Mouse (Mus musculus) CH12.LX (cell line): ENCODE data around the gene Uqcrc1. TPM values are rescaled to one million over a fixed set of nuclear protein-coding genes. Genes with fewer than 3 reads are reported as not detected.
A peak's percentile ranks its signal among the peaks of the same experiment; 100 is the strongest.

Experiments
- DNase-seq: peaks from one replicate; pipeline ENCODE4 v3.0.0-alpha.2; 2013; ENCODE audit errors: extremely low read depth
- H3K27ac ChIP-seq: 2 replicates; pipeline ENCODE4 v1.5.1; 2012; ENCODE audit warnings: low read depth, mild to moderate bottlenecking, control low read depth, moderate library complexity; ENCODE audit not compliant: insufficient read depth
- H3K27me3 ChIP-seq: replicated peaks from 2 replicates; pipeline ENCODE3; 2012; ENCODE audit warnings: inconsistent platforms
- H3K36me3 ChIP-seq, 2 experiments: replicated peaks in 1 of 2; 2 replicates each; pipeline versions ENCODE3 to v1.6.1; 2012; ENCODE audit warnings: inconsistent platforms in 1 of 2, low read length in 1 of 2, mild to moderate bottlenecking in 1 of 2, mixed read lengths in 1 of 2, moderate library complexity in 1 of 2; ENCODE audit not compliant: control insufficient read depth in 1 of 2, insufficient read depth in 1 of 2
- H3K4me1 ChIP-seq, 2 experiments: 2 replicates each; pipeline ENCODE4 v1.6.1; 2012; ENCODE audit warnings: inconsistent platforms in 1 of 2, moderate library complexity in 1 of 2; ENCODE audit not compliant: insufficient read depth in 2 of 2, control insufficient read depth in 1 of 2
- H3K4me2 ChIP-seq: 2 replicates; pipeline ENCODE4 v1.6.1; 2012; ENCODE audit warnings: low read depth, mild to moderate bottlenecking, control low read depth; ENCODE audit not compliant: poor library complexity, insufficient read depth, severe bottlenecking
- H3K4me3 ChIP-seq, 3 experiments: fragments of 150-350 bp in 1 of 3; sonication (generic) in 1 of 3; replicated peaks in 1 of 3; 2 replicates each; pipeline versions ENCODE3 to v1.5.1; 2011 to 2012; ENCODE audit warnings: low read depth in 2 of 3, low read length in 2 of 3, mild to moderate bottlenecking in 2 of 3, moderate library complexity in 2 of 3, control low read depth in 1 of 3, improper control_type of control experiment in 1 of 3, inconsistent platforms in 1 of 3, mixed read lengths in 1 of 3; ENCODE audit not compliant: poor library complexity in 1 of 3
- H3K79me2 ChIP-seq: replicated peaks from 2 replicates; pipeline ENCODE4 v1.6.1; 2012; ENCODE audit warnings: mild to moderate bottlenecking, moderate library complexity; ENCODE audit not compliant: control insufficient read depth, poor library complexity, insufficient read depth, severe bottlenecking; ENCODE audit errors: extremely low read depth
- H3K9ac ChIP-seq: 2 replicates; pipeline ENCODE4 v1.6.1; 2012; ENCODE audit warnings: low read depth, mild to moderate bottlenecking, control low read depth, moderate library complexity; ENCODE audit not compliant: insufficient read depth
- H3K9me3 ChIP-seq: replicated peaks from 2 replicates; pipeline ENCODE3; 2012; ENCODE audit warnings: low read length, inconsistent platforms, mixed read lengths
- CHD1 ChIP-seq: IDR thresholded peaks from 2 replicates; pipeline ENCODE4 v1.6.1; 2012; ENCODE audit warnings: low read depth, low read length, improper control_type of control experiment, inconsistent platforms
- CHD2 ChIP-seq: IDR thresholded peaks from 2 replicates; pipeline ENCODE4 v1.6.1; 2011; ENCODE audit warnings: low read length, improper control_type of control experiment
- EP300 ChIP-seq: IDR thresholded peaks from 2 replicates; pipeline ENCODE4 v1.6.1; 2011; ENCODE audit warnings: low read length, improper control_type of control experiment
- ETS1 ChIP-seq: conservative IDR thresholded peaks from 2 replicates; pipeline ENCODE4 v1.6.1; 2012; ENCODE audit warnings: low read depth, mild to moderate bottlenecking, inconsistent platforms, low read length, improper control_type of control experiment, moderate library complexity
- GABPA ChIP-seq: IDR thresholded peaks from 2 replicates; pipeline ENCODE4 v1.6.1; 2012; ENCODE audit warnings: low read depth, low read length, improper control_type of control experiment, inconsistent platforms; ENCODE audit not compliant: insufficient replicate concordance
- IRF4 ChIP-seq: IDR thresholded peaks from 2 replicates; pipeline ENCODE4 v1.6.1; 2014; ENCODE audit warnings: low read depth, mild to moderate bottlenecking, inconsistent platforms, low read length, improper control_type of control experiment
- MAFK ChIP-seq: IDR thresholded peaks from 2 replicates; pipeline ENCODE4 v1.6.1; 2011; ENCODE audit warnings: low read length, improper control_type of control experiment; ENCODE audit not compliant: insufficient replicate concordance
- MAX ChIP-seq: IDR thresholded peaks from 2 replicates; pipeline ENCODE4 v1.6.1; 2011; ENCODE audit warnings: low read length, improper control_type of control experiment
- NRF1 ChIP-seq: IDR thresholded peaks from 2 replicates; pipeline ENCODE4 v1.6.1; 2014; ENCODE audit warnings: low read depth, mild to moderate bottlenecking, inconsistent platforms, low read length, improper control_type of control experiment, moderate library complexity
- PAX5 ChIP-seq: IDR thresholded peaks from 2 replicates; pipeline ENCODE4 v1.6.1; 2012; ENCODE audit warnings: low read length, inconsistent platforms, mixed read lengths
- RCOR1 ChIP-seq: conservative IDR thresholded peaks from 2 replicates; pipeline ENCODE4 v1.6.1; 2012; ENCODE audit warnings: low read depth, mild to moderate bottlenecking, inconsistent platforms, low read length, improper control_type of control experiment
- TBP ChIP-seq: conservative IDR thresholded peaks from 2 replicates; pipeline ENCODE4 v1.6.1; 2011; ENCODE audit warnings: low read depth, low read length, improper control_type of control experiment
- TCF12 ChIP-seq: IDR thresholded peaks from 2 replicates; pipeline ENCODE4 v1.6.1; 2014; ENCODE audit warnings: low read depth, mild to moderate bottlenecking, inconsistent platforms, low read length, improper control_type of control experiment
- UBTF ChIP-seq: IDR thresholded peaks from 2 replicates; pipeline ENCODE4 v1.6.1; 2012; ENCODE audit warnings: low read depth, mild to moderate bottlenecking, inconsistent platforms, low read length, improper control_type of control experiment, moderate library complexity
- dilution Hi-C: fragments of 300-500 bp; cut with MboI; formaldehyde crosslinking; loops from 2 replicates; pipeline ENCODE4 v1.14.3; 2020; ENCODE audit warnings: low sequenced_read_pairs; ENCODE audit not compliant: extremely low pct_unique_long_range_greater_than_20kb, extremely low pct_ligation_motif_present
- in situ Hi-C: fragments of 300-500 bp; cut with MboI; formaldehyde crosslinking; loops from 3 replicates; pipeline ENCODE4 v1.14.3; 2019; ENCODE audit warnings: low sequenced_read_pairs, low pct_ligation_motif_present, low pct_unique_long_range_greater_than_20kb, mixed read lengths
- polyA plus RNA-seq: library from polyadenylated mRNA; unstranded; fragments of >175 nt; gene quantifications from 2 replicates; pipeline ENCODE4 v1.2.1, GENCODE M21; 2012; ENCODE audit warnings: low read depth; ENCODE audit not compliant: insufficient read length
- total RNA-seq, 2 experiments: library from RNA; depleted of rRNA; stranded (reverse); fragments of 300-350 nt in 1 of 2; fragments of >200 nt in 1 of 2; gene quantifications; 2 replicates each; pipeline ENCODE4 v1.2.3; 2012 to 2014

Uqcrc1 gene
- total and polyA plus RNA-seq, 3 experiments = 301 to 351 (median 326) TPM

GRCm38 (mm10) chr9:108998287-108999166 is 62.1 kb downstream of the Uqcrc1 start:
- no peak overlapping the region for H3K4me2 ChIP-seq
- no peaks in the 10 kb centered on the region for H3K79me2 ChIP-seq
- peaks cover 0 to 18% of the 10 kb centered on the region in 2 experiments for H3K36me3 ChIP-seq
- peak overlapping the region in 1 of 3 experiments; percentile 2 for H3K4me3 ChIP-seq
- dilution Hi-C loops = no loop called here
- no peak overlapping the region for H3K9ac ChIP-seq
- no peak for TF ChIP-seq EP300
- TF ChIP-seq TCF12 = no peak
- TF ChIP-seq MAFK = no peak
- no peak overlapping the region for H3K27ac ChIP-seq
- in situ Hi-C loops = no loop called here
- H3K27me3 ChIP-seq = no peaks in the 10 kb centered on the region
- peaks cover 10 to 46% of the 10 kb centered on the region in 2 experiments; a peak in 3 of 4 replicates for H3K4me1 ChIP-seq
- no peak for DNase-seq
- H3K9me3 ChIP-seq = no peaks in the 10 kb centered on the region

GRCm38 (mm10) chr9:108999167-108999526 is 62.7 kb downstream of the Uqcrc1 start:
- Histone ChIP-seq H3K36me3 (peaks cover 0 to 18% of the 10 kb centered on the region in 2 experiments), H3K4me3 (no peak overlapping the region), H3K79me2 (no peaks in the 10 kb centered on the region)

More at GRCm38 (mm10) chr9:108999167-108999526, 62.7 kb downstream of the Uqcrc1 start:
- no peak overlapping the region for H3K9ac ChIP-seq
- dilution Hi-C loops (no loop called here), in situ Hi-C loops (no loop called here)
- peak; percentile 49 for DNase-seq
- TF ChIP-seq MAX (no peak), RCOR1 (no peak), UBTF (no peak), TBP (no peak), ETS1 (no peak), PAX5 (no peak), IRF4 (no peak), NRF1 (no peak), CHD2 (no peak), CHD1 (no peak), GABPA (no peak)
- H3K27me3 ChIP-seq = no peaks in the 10 kb centered on the region
- H3K27ac ChIP-seq = no peak overlapping the region
- peaks cover 10 to 46% of the 10 kb centered on the region in 2 experiments; a peak in 3 of 4 replicates for H3K4me1 ChIP-seq
- no peaks in the 10 kb centered on the region for H3K9me3 ChIP-seq
- no peak overlapping the region for H3K4me2 ChIP-seq

Other genes with a start within 250 kb of the Uqcrc1 start
- gene Prkar2a, start 247.3 kb upstream of the Uqcrc1 start, total RNA-seq (2012; rRNA removed) = 14.9 and 18.8 TPM in 2 replicates
- 10.1 and 13.6 TPM in 2 replicates for gene Prkar2a, start 247.3 kb upstream of the Uqcrc1 start, total RNA-seq (2014; rRNA removed)
- 41.4 and 44.4 TPM in 2 replicates for gene Prkar2a, start 247.3 kb upstream of the Uqcrc1 start, polyA plus RNA-seq
- gene Ip6k2, start 152.8 kb upstream of the Uqcrc1 start, total RNA-seq (2012; rRNA removed) = 17.5 and 27.2 TPM in 2 replicates
- 22.6 and 23.6 TPM in 2 replicates for gene Ip6k2, start 152.8 kb upstream of the Uqcrc1 start, total RNA-seq (2014; rRNA removed)
- gene Ip6k2, start 152.8 kb upstream of the Uqcrc1 start, polyA plus RNA-seq = 28.4 and 31.4 TPM in 2 replicates
- gene Nckipsd, start 128.3 kb upstream of the Uqcrc1 start, total RNA-seq (2012; rRNA removed) = 4.4 and 6.6 TPM in 2 replicates
- gene Nckipsd, start 128.3 kb upstream of the Uqcrc1 start, total RNA-seq (2014; rRNA removed) = 5.1 and 6.4 TPM in 2 replicates
- gene Nckipsd, start 128.3 kb upstream of the Uqcrc1 start, polyA plus RNA-seq = 11.9 and 13.2 TPM in 2 replicates
- gene Celsr3, start 110.3 kb upstream of the Uqcrc1 start, total RNA-seq (2012; rRNA removed) = 0.04 and 0.29 TPM in 2 replicates
- not detected in 2 replicates for gene Celsr3, start 110.3 kb upstream of the Uqcrc1 start, total RNA-seq (2014; rRNA removed)
- 0.04 TPM in 1 of 2 replicates, not detected in the other for gene Celsr3, start 110.3 kb upstream of the Uqcrc1 start, polyA plus RNA-seq
- 5.0 and 5.2 TPM in 2 replicates for gene Slc26a6, start 83.3 kb upstream of the Uqcrc1 start, total RNA-seq (2012; rRNA removed)
- 3.4 and 5.0 TPM in 2 replicates for gene Slc26a6, start 83.3 kb upstream of the Uqcrc1 start, total RNA-seq (2014; rRNA removed)
- 8.3 and 10.0 TPM in 2 replicates for gene Slc26a6, start 83.3 kb upstream of the Uqcrc1 start, polyA plus RNA-seq
- gene Tmem89, start 22.0 kb upstream of the Uqcrc1 start, total RNA-seq (2012; rRNA removed) = not detected in 2 replicates
- not detected in 2 replicates for gene Tmem89, start 22.0 kb upstream of the Uqcrc1 start, total RNA-seq (2014; rRNA removed)
- not detected in 2 replicates for gene Tmem89, start 22.0 kb upstream of the Uqcrc1 start, polyA plus RNA-seq
- 0.98 and 1.1 TPM in 2 replicates for gene Col7a1, start 17.0 kb downstream of the Uqcrc1 start, total RNA-seq (2012; rRNA removed)
- gene Col7a1, start 17.0 kb downstream of the Uqcrc1 start, total RNA-seq (2014; rRNA removed) = 0.31 and 0.86 TPM in 2 replicates
- gene Col7a1, start 17.0 kb downstream of the Uqcrc1 start, polyA plus RNA-seq = 2.0 and 3.0 TPM in 2 replicates
- not detected in 2 replicates for gene Ucn2, start 49.4 kb downstream of the Uqcrc1 start, total RNA-seq (2012; rRNA removed)
- gene Ucn2, start 49.4 kb downstream of the Uqcrc1 start, total RNA-seq (2014; rRNA removed) = not detected in 2 replicates
- 0.40 and 0.49 TPM in 2 replicates for gene Ucn2, start 49.4 kb downstream of the Uqcrc1 start, polyA plus RNA-seq
- gene Pfkfb4, start 55.1 kb downstream of the Uqcrc1 start, total RNA-seq (2012; rRNA removed) = 4.5 and 5.1 TPM in 2 replicates
- 5.9 and 6.5 TPM in 2 replicates for gene Pfkfb4, start 55.1 kb downstream of the Uqcrc1 start, total RNA-seq (2014; rRNA removed)
- gene Pfkfb4, start 55.1 kb downstream of the Uqcrc1 start, polyA plus RNA-seq = 6.0 and 6.7 TPM in 2 replicates
- gene Shisa5, start 101.9 kb downstream of the Uqcrc1 start, total RNA-seq (2012; rRNA removed) = 134 and 153 TPM in 2 replicates
- gene Shisa5, start 101.9 kb downstream of the Uqcrc1 start, total RNA-seq (2014; rRNA removed) = 156 and 170 TPM in 2 replicates
- gene Shisa5, start 101.9 kb downstream of the Uqcrc1 start, polyA plus RNA-seq = 121 and 166 TPM in 2 replicates
- 20.8 and 31.5 TPM in 2 replicates for gene Trex1, start 123.1 kb downstream of the Uqcrc1 start, total RNA-seq (2012; rRNA removed)
- gene Trex1, start 123.1 kb downstream of the Uqcrc1 start, total RNA-seq (2014; rRNA removed) = 20.1 and 21.1 TPM in 2 replicates
- gene Trex1, start 123.1 kb downstream of the Uqcrc1 start, polyA plus RNA-seq = 15.8 and 22.9 TPM in 2 replicates
- 18.0 and 19.3 TPM in 2 replicates for gene Atrip, start 137.5 kb downstream of the Uqcrc1 start, total RNA-seq (2012; rRNA removed)
- 16.2 and 17.6 TPM in 2 replicates for gene Atrip, start 137.5 kb downstream of the Uqcrc1 start, total RNA-seq (2014; rRNA removed)
- 21.3 and 24.1 TPM in 2 replicates for gene Atrip, start 137.5 kb downstream of the Uqcrc1 start, polyA plus RNA-seq
- gene Ccdc51, start 145.9 kb downstream of the Uqcrc1 start, total RNA-seq (2012; rRNA removed) = 18.2 TPM in 2 replicates
- gene Ccdc51, start 145.9 kb downstream of the Uqcrc1 start, total RNA-seq (2014; rRNA removed) = 15.9 and 16.2 TPM in 2 replicates
- 7.6 and 8.6 TPM in 2 replicates for gene Ccdc51, start 145.9 kb downstream of the Uqcrc1 start, polyA plus RNA-seq
- 255 and 369 TPM in 2 replicates for gene Tma7, start 146.0 kb downstream of the Uqcrc1 start, total RNA-seq (2012; rRNA removed)
- gene Tma7, start 146.0 kb downstream of the Uqcrc1 start, total RNA-seq (2014; rRNA removed) = 336 and 356 TPM in 2 replicates
- 494 and 529 TPM in 2 replicates for gene Tma7, start 146.0 kb downstream of the Uqcrc1 start, polyA plus RNA-seq
- gene Plxnb1, start 158.8 kb downstream of the Uqcrc1 start, total RNA-seq (2012; rRNA removed) = under 0.01 TPM in 1 of 2 replicates, not detected in the other
- gene Plxnb1, start 158.8 kb downstream of the Uqcrc1 start, total RNA-seq (2014; rRNA removed) = not detected in 2 replicates
- gene Plxnb1, start 158.8 kb downstream of the Uqcrc1 start, polyA plus RNA-seq = not detected in 2 replicates
- not detected in 2 replicates for gene Fbxw21, start 225.4 kb downstream of the Uqcrc1 start, total RNA-seq (2012; rRNA removed)
- not detected in 2 replicates for gene Fbxw21, start 225.4 kb downstream of the Uqcrc1 start, total RNA-seq (2014; rRNA removed)
- gene Fbxw21, start 225.4 kb downstream of the Uqcrc1 start, polyA plus RNA-seq = not detected in 2 replicates